Mouse (Mus musculus) urinary bladder, postnatal 14 days (tissue): Measurements from ENCODE around the gene Pcnt.

Source experiments
- DNase-seq: peaks from one replicate; pipeline ENCODE4 v3.0.0; 2021; ENCODE audit warnings: low spot score

Gene Pcnt

GRCm38 (mm10) chr10:76316194-76316593, 126.4 kb downstream of the Pcnt start:
- DNase-seq = no peak

GRCm38 (mm10) chr10:76306738-76307137, 135.8 kb downstream of the Pcnt start:
- DNase-seq = no peak
